Mouse (Mus musculus) left cerebral cortex, postnatal 25 days (tissue): ENCODE measurements at regions not wholly inside any gene's neighbourhood (a gene's known extent, or its start where the extent isn't known, plus 50 kb on each side); places are given as distances from the start of the nearest gene placed in this dataset.

Source experiments
- DNase-seq, 2 experiments: peaks; one replicate each; pipeline ENCODE4 v3.0.0; 2022; ENCODE audit warnings: low spot score in 2 of 2, mixed read lengths in 1 of 2
- intact Hi-C: fragments of 180-260 bp; cut with DNase I; formaldehyde crosslinking; loops from one replicate; pipeline ENCODE4 v1.15.1; 2025

DNA sequence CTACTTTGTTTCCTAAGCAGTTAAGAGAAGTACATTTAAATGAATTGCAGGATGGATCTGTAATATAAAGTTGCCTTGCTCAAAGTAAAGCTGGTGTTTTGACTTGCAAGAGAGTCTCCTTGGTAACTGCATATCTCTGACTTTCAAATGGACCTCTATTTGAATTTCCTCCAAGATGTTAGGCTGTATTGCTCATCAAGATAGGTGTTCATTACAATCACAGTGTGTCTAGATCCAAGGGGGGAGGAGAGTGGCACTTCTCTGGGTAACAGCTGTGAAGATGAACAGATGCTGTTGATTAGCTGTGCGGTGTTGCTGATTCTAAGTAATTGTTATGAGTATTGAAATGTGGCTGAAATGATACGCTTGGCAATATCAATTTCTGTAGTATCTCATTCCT is 787.2 kb downstream of the Pom121l12 start:
- intact Hi-C loops: no loop called here

DNA sequence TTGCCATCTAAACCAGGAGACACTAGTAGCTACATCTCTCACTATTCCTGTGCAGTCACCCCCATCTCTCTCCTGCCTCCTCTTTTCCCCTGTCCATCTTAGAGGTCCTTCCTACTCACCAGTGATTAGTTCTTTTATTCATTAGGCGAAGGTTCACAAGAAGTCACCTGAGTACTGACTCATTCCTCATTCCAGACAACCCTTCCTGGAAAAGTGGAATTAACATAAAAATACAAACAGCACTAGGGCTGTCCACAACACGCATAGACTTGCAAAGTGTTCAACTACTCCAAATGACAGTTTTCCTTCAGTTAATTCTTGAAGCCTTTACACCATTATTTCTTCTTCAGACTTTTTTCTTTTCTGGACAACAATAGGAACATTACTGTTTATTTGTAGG is 821.7 kb upstream of the Vstm2a start:
- no peak for DNase-seq
- intact Hi-C loops: loop anchor here (5.0 kb wide), 1 partner anchor 726 kb away; no protein-coding TSS in a partner anchor

More for the DNA sequence above, 787.2 kb downstream of the Pom121l12 start:
- peak; percentile 3 to 28 for DNase-seq
